Mouse (Mus musculus) stomach, postnatal 0 days (tissue): ENCODE results near the gene Cntnap1. TPM values are rescaled to one million over a fixed set of nuclear protein-coding genes. Genes with fewer than 3 reads are reported as not detected.

Source experiments
- ATAC-seq: fragments of 200-750 bp; cut with Nextera tagmentation; 2 replicates; pipeline ENCODE4 v1.8.0; 2017; ENCODE audit not compliant: low FRiP score, low TSS enrichment
- DNase-seq: peaks from one replicate; pipeline ENCODE4 v3.0.0-alpha.2; 2016; ENCODE audit warnings: low spot score
- H3K27ac ChIP-seq: fragments of 300-500 bp; sonication (generic); replicated peaks from 2 replicates; pipeline ENCODE4 v1.5.1; 2014; ENCODE audit warnings: mild to moderate bottlenecking, control low read depth
- H3K27me3 ChIP-seq: fragments of 300-500 bp; sonication (generic); 2 replicates; pipeline ENCODE4 v1.6.1; 2014; ENCODE audit warnings: low read length; ENCODE audit not compliant: control insufficient read depth, insufficient read depth
- H3K36me3 ChIP-seq: fragments of 300-500 bp; sonication (generic); 2 replicates; pipeline ENCODE4 v1.6.1; 2014; ENCODE audit warnings: low read length, mixed read lengths; ENCODE audit not compliant: control insufficient read depth, insufficient read depth
- H3K4me1 ChIP-seq: fragments of 300-500 bp; sonication (generic); replicated peaks from 2 replicates; pipeline ENCODE4 v1.6.1; 2014; ENCODE audit warnings: antibody characterized with exemption; ENCODE audit not compliant: control insufficient read depth, insufficient read depth
- H3K4me2 ChIP-seq: fragments of 300-500 bp; sonication (generic); replicated peaks from 2 replicates; pipeline ENCODE4 v1.6.1; 2014; ENCODE audit warnings: low read depth, mild to moderate bottlenecking, control low read depth, moderate library complexity
- H3K4me3 ChIP-seq: fragments of 300-500 bp; sonication (generic); 2 replicates; pipeline ENCODE4 v1.5.1; 2014; ENCODE audit warnings: low read depth, low read length, control low read depth
- H3K9ac ChIP-seq: fragments of 300-500 bp; sonication (generic); 2 replicates; pipeline ENCODE4 v1.6.1; 2014; ENCODE audit warnings: mild to moderate bottlenecking, low read length, control low read depth, mixed read lengths
- H3K9me3 ChIP-seq: fragments of 300-500 bp; sonication (generic); 2 replicates; pipeline ENCODE4 v1.6.1; 2016; ENCODE audit warnings: low read length; ENCODE audit not compliant: control insufficient read depth
- CTCF ChIP-seq: IDR thresholded peaks from 2 replicates; pipeline ENCODE4 v1.5.1; 2016; ENCODE audit warnings: antibody characterized with exemption, low read depth, mild to moderate bottlenecking, moderate library complexity
- EP300 ChIP-seq: optimal IDR thresholded peaks from 2 replicates; pipeline ENCODE3; 2016; ENCODE audit warnings: antibody characterized with exemption
- WGBS: fragments of 180-500 bp; shearing (Covaris S2); extraction: QIAGEN DNeasy Blood & Tissue Kit; methylation state at CpG from one replicate; pipeline ENCODE4 v1.1.7; 2014; 5-methylcytosine and 5-hydroxymethylcytosine counted together
- microRNA-seq: library from miRNA; unstranded; fragments of <30 nt; microRNA quantifications from one replicate; pipeline ENCODE4, GENCODE M21; 2016
- polyA plus RNA-seq: library from polyadenylated mRNA; unstranded; fragments of >200 nt; fragmentation: Nextera tagmentation; extraction: Ambion mirVana; gene quantifications from 2 replicates; pipeline ENCODE4 v1.2.1, GENCODE M21; 2015

The Cntnap1 gene
- polyA plus RNA-seq, 1 experiment from 2014 or later = 0.52 TPM

- H3K9me3 ChIP-seq = no peaks in the 10 kb centered on the region
Measured at GRCm38 (mm10) chr11:101234124-101234523, 63.8 kb downstream of the Cntnap1 start.

GRCm38 (mm10) chr11:101235429-101235828, 65.1 kb downstream of the Cntnap1 start:
- Histone ChIP-seq H3K4me3 (no peak overlapping the region), H3K4me1 (no peaks in the 10 kb centered on the region; the same call in 1 of the 2 replicates), H3K27me3 (no peaks in the 10 kb centered on the region), H3K4me2 (no peak overlapping the region), H3K27ac (no peak overlapping the region), H3K36me3 (no peaks in the 10 kb centered on the region), H3K9ac (no peak overlapping the region), H3K9me3 (no peaks in the 10 kb centered on the region)
- ATAC-seq (no peak), DNase-seq (no peak)
- TF ChIP-seq EP300 = no peak
- peak; percentile 28 for TF ChIP-seq CTCF

More at GRCm38 (mm10) chr11:101234124-101234523, 63.8 kb downstream of the Cntnap1 start:
- TF ChIP-seq CTCF (no peak), EP300 (no peak)
- no peak overlapping the region for H3K27ac ChIP-seq
- no peak for DNase-seq
- no peaks in the 10 kb centered on the region; the same call in 1 of the 2 replicates for H3K4me1 ChIP-seq
- no peak for ATAC-seq
- no peaks in the 10 kb centered on the region for H3K27me3 ChIP-seq
- no peak overlapping the region for H3K9ac ChIP-seq
- no peak overlapping the region for H3K4me2 ChIP-seq
- no peaks in the 10 kb centered on the region for H3K36me3 ChIP-seq
- H3K4me3 ChIP-seq = no peak overlapping the region

GRCm38 (mm10) chr11:101236782-101237181, 66.5 kb downstream of the Cntnap1 start:
- DNase-seq (no peak), ATAC-seq (no peak)
- Histone ChIP-seq H3K9me3 (no peaks in the 10 kb centered on the region), H3K4me2 (no peak overlapping the region), H3K9ac (no peak overlapping the region), H3K4me1 (no peaks in the 10 kb centered on the region), H3K4me3 (no peak overlapping the region), H3K36me3 (no peaks in the 10 kb centered on the region), H3K27ac (no peak overlapping the region), H3K27me3 (no peaks in the 10 kb centered on the region)
- WGBS = 93% methylated on average over 5 of the region's 5 CpGs
- TF ChIP-seq CTCF = no peak
- no peak for TF ChIP-seq EP300

- peak overlapping the region; percentile 63 for H3K27ac ChIP-seq
- no peak overlapping the region for H3K4me3 ChIP-seq
Measured at GRCm38 (mm10) chr11:101238071-101238647, 67.8 kb downstream of the Cntnap1 start.

More at GRCm38 (mm10) chr11:101238071-101238647, 67.8 kb downstream of the Cntnap1 start:
- no peak for TF ChIP-seq EP300
- TF ChIP-seq CTCF = no peak
- ATAC-seq (no peak), DNase-seq (no peak)
- no peaks in the 10 kb centered on the region for H3K9me3 ChIP-seq
- H3K9ac ChIP-seq = peak overlapping the region; percentile 18; the same call in 1 of the 2 replicates
- no peaks in the 10 kb centered on the region for H3K4me1 ChIP-seq
- H3K27me3 ChIP-seq = no peaks in the 10 kb centered on the region
- WGBS = 39% methylated on average over 5 of the region's 5 CpGs
- no peak overlapping the region for H3K4me2 ChIP-seq
- H3K36me3 ChIP-seq = no peaks in the 10 kb centered on the region

Small RNA genes within 50 kb of the gene (microRNA-seq; reads per million reads assigned to microRNA genes)
- gene Gm27626 = not detected

Other genes starting within 250 kb of the Cntnap1 start
- 47.7 and 55.1 TPM in 2 replicates for gene Stat3, start 231.0 kb upstream of the Cntnap1 start, polyA plus RNA-seq
- 313 and 331 TPM in 2 replicates for gene Cavin1, start 199.6 kb upstream of the Cntnap1 start, polyA plus RNA-seq
- 44.8 and 45.5 TPM in 2 replicates for gene Atp6v0a1, start 161.1 kb upstream of the Cntnap1 start, polyA plus RNA-seq
- 16.0 and 17.1 TPM in 2 replicates for gene Naglu, start 100.5 kb upstream of the Cntnap1 start, polyA plus RNA-seq
- gene Hsd17b1, start 92.1 kb upstream of the Cntnap1 start, polyA plus RNA-seq = 0.08 TPM in 1 of 2 replicates, not detected in the other
- gene Coasy, start 88.0 kb upstream of the Cntnap1 start, polyA plus RNA-seq = 26.4 and 26.8 TPM in 2 replicates
- 42.3 and 42.4 TPM in 2 replicates for gene Mlx, start 83.2 kb upstream of the Cntnap1 start, polyA plus RNA-seq
- 10.6 and 11.8 TPM in 2 replicates for gene Psmc3ip, start 75.1 kb upstream of the Cntnap1 start, polyA plus RNA-seq
- 16.1 and 17.9 TPM in 2 replicates for gene Retreg3, start 50.6 kb upstream of the Cntnap1 start, polyA plus RNA-seq
- gene Tubg1, start 50.6 kb upstream of the Cntnap1 start, polyA plus RNA-seq = 29.7 and 29.8 TPM in 2 replicates
- 3.0 and 3.1 TPM in 2 replicates for gene Tubg2, start 14.6 kb upstream of the Cntnap1 start, polyA plus RNA-seq
- 23.8 and 25.6 TPM in 2 replicates for gene Plekhh3, start 828 bp downstream of the Cntnap1 start, polyA plus RNA-seq
- 0.16 and 0.24 TPM in 2 replicates for gene Ccr10, start 4.9 kb downstream of the Cntnap1 start, polyA plus RNA-seq
- 8.1 and 9.4 TPM in 2 replicates for gene Ezh1, start 55.9 kb downstream of the Cntnap1 start, polyA plus RNA-seq
- 62.3 and 64.9 TPM in 2 replicates for gene Ramp2, start 75.5 kb downstream of the Cntnap1 start, polyA plus RNA-seq
- 141 and 157 TPM in 2 replicates for gene Vps25, start 83.2 kb downstream of the Cntnap1 start, polyA plus RNA-seq
- gene Wnk4, start 90.0 kb downstream of the Cntnap1 start, polyA plus RNA-seq = 15.9 and 18.4 TPM in 2 replicates
- gene Cntd1, start 108.5 kb downstream of the Cntnap1 start, polyA plus RNA-seq = 0.30 and 0.33 TPM in 2 replicates
- gene Coa3, start 108.6 kb downstream of the Cntnap1 start, polyA plus RNA-seq = 175 and 180 TPM in 2 replicates
- 102 and 110 TPM in 2 replicates for gene Becn1, start 131.8 kb downstream of the Cntnap1 start, polyA plus RNA-seq
- gene Psme3, start 145.7 kb downstream of the Cntnap1 start, polyA plus RNA-seq = 64.2 and 66.9 TPM in 2 replicates
- gene Aoc2, start 154.5 kb downstream of the Cntnap1 start, polyA plus RNA-seq = 0.39 and 0.41 TPM in 2 replicates
- gene Aoc3, start 160.1 kb downstream of the Cntnap1 start, polyA plus RNA-seq = 5.1 TPM in 2 replicates
- 0.27 and 0.35 TPM in 2 replicates for gene G6pc, start 197.0 kb downstream of the Cntnap1 start, polyA plus RNA-seq
- gene Aarsd1, start 247.1 kb downstream of the Cntnap1 start, polyA plus RNA-seq = 29.8 and 30.0 TPM in 2 replicates